Mouse (Mus musculus) limb, embryonic 14.5 days (tissue): Measurements from ENCODE around the gene Rsrc1. TPM values are rescaled to one million over a fixed set of nuclear protein-coding genes. Genes with fewer than 3 reads are reported as not detected.
"Not testable (repeated sequence)": the region's sequence is repeated elsewhere in the genome, so short reads cannot be mapped to it uniquely, and the experiment has no call there.

ENCODE experiments used
- ATAC-seq: fragments of 200-750 bp; cut with Nextera tagmentation; 2 replicates; pipeline ENCODE4 v1.8.0; 2017; ENCODE audit warnings: low read depth, moderate number of reproducible peaks, moderate TSS enrichment; ENCODE audit not compliant: low FRiP score
- DNase-seq: peaks from one replicate; pipeline ENCODE4 v3.0.0-alpha.2; 2015; ENCODE audit warnings: low spot score
- H3K27ac ChIP-seq: fragments of 300-500 bp; sonication (generic); replicated peaks from 2 replicates; pipeline ENCODE4 v1.5.1; 2014; ENCODE audit warnings: low read depth, mild to moderate bottlenecking, low read length, moderate library complexity, mixed read lengths
- H3K27me3 ChIP-seq: fragments of 300-500 bp; sonication (generic); 2 replicates; pipeline ENCODE4 v1.6.1; 2014; ENCODE audit warnings: low read length, mixed read lengths; ENCODE audit not compliant: control insufficient read depth, insufficient read depth
- H3K36me3 ChIP-seq: fragments of 300-500 bp; sonication (generic); 2 replicates; pipeline ENCODE4 v1.6.1; 2014; ENCODE audit warnings: mild to moderate bottlenecking, low read length, moderate library complexity, mixed read lengths; ENCODE audit not compliant: control insufficient read depth, insufficient read depth
- H3K4me1 ChIP-seq: fragments of 300-500 bp; sonication (generic); 2 replicates; pipeline ENCODE4 v1.6.1; 2014; ENCODE audit warnings: antibody characterized with exemption, low read length, mixed read lengths; ENCODE audit not compliant: control insufficient read depth, insufficient read depth
- H3K4me2 ChIP-seq: fragments of 300-500 bp; sonication (generic); replicated peaks from 2 replicates; pipeline ENCODE4 v1.6.1; 2014; ENCODE audit warnings: low read depth, mild to moderate bottlenecking, low read length, moderate library complexity; ENCODE audit not compliant: severe bottlenecking
- H3K4me3 ChIP-seq: fragments of 300-500 bp; sonication (generic); replicated peaks from 2 replicates; pipeline ENCODE4 v1.5.1; 2014; ENCODE audit warnings: low read length
- H3K9ac ChIP-seq: fragments of 300-500 bp; sonication (generic); 2 replicates; pipeline ENCODE4 v1.6.1; 2014; ENCODE audit warnings: mild to moderate bottlenecking, low read depth, low read length, moderate library complexity; ENCODE audit not compliant: severe bottlenecking
- H3K9me3 ChIP-seq: fragments of 300-500 bp; sonication (generic); 2 replicates; pipeline ENCODE4 v1.6.1; 2016; ENCODE audit warnings: low read length; ENCODE audit not compliant: control insufficient read depth
- POLR2A ChIP-seq: fragments of 200-500 bp; IDR thresholded peaks from 2 replicates; pipeline ENCODE4 v1.8.0; 2012; ENCODE audit warnings: inconsistent platforms, mild to moderate bottlenecking, moderate library complexity, borderline replicate concordance; ENCODE audit not compliant: insufficient read depth, insufficient read length; ENCODE audit errors: extremely low read depth
- WGBS: fragments of 180-500 bp; shearing (Covaris S2); extraction: QIAGEN DNeasy Blood & Tissue Kit; methylation state at CpG from one replicate; pipeline ENCODE4 v1.1.7; 2014; 5-methylcytosine and 5-hydroxymethylcytosine counted together
- polyA plus RNA-seq, 2 experiments: library from polyadenylated mRNA; depleted of rRNA in 1 of 2; stranded (reverse) in 1 of 2; unstranded in 1 of 2; fragments of >200 nt; fragmentation: Nextera tagmentation in 1 of 2; extraction: Ambion mirVana in 1 of 2; gene quantifications; 2 replicates each; pipeline versions ENCODE4 v1.2.1 to v1.2.3; 2012 to 2014

The Rsrc1 gene
- polyA plus RNA-seq, 2 experiments: 22.9 to 41.8 TPM

GRCm38 (mm10) chr3:67070575-67071488 is 89.6 kb downstream of the Rsrc1 start:
- H3K4me3 ChIP-seq: no peak overlapping the region
- DNase-seq: peak; percentile 61
- H3K9me3 ChIP-seq: no peaks in the 10 kb centered on the region
- H3K4me1 ChIP-seq: no peaks in the 10 kb centered on the region
- no peak overlapping the region for H3K27ac ChIP-seq
- no peak overlapping the region for H3K4me2 ChIP-seq
- 18% methylated on average over 11 of the region's 11 CpGs for WGBS
- no peaks in the 10 kb centered on the region for H3K27me3 ChIP-seq
- H3K9ac ChIP-seq: no peak overlapping the region
- ATAC-seq: peak; percentile 56; the same call in 1 of the 2 replicates
- no peaks in the 10 kb centered on the region; the same call in 1 of the 2 replicates for H3K36me3 ChIP-seq
- TF ChIP-seq POLR2A: no peak

GRCm38 (mm10) chr3:67073653-67074052 is 92.5 kb downstream of the Rsrc1 start:
- H3K27me3 ChIP-seq, H3K36me3 ChIP-seq, DNase-seq, H3K4me1 ChIP-seq, H3K4me2 ChIP-seq, H3K9me3 ChIP-seq, H3K4me3 ChIP-seq, H3K27ac ChIP-seq, ATAC-seq, H3K9ac ChIP-seq: not testable (repeated sequence)

- DNase-seq (no peak), ATAC-seq (no peak)
- H3K4me2 ChIP-seq: no peak overlapping the region
- no peak overlapping the region for H3K9ac ChIP-seq
- 88% methylated on average over 2 of the region's 2 CpGs for WGBS
- H3K27me3 ChIP-seq: no peaks in the 10 kb centered on the region
- no peak overlapping the region for H3K27ac ChIP-seq
- no peak overlapping the region for H3K4me3 ChIP-seq
- no peak for TF ChIP-seq POLR2A
- no peaks in the 10 kb centered on the region for H3K4me1 ChIP-seq
- H3K9me3 ChIP-seq: peaks cover 9% of the 10 kb centered on the region; the same call in 1 of the 2 replicates
- no peaks in the 10 kb centered on the region for H3K36me3 ChIP-seq
Measured at GRCm38 (mm10) chr3:67075484-67075883, 94.3 kb downstream of the Rsrc1 start.

GRCm38 (mm10) chr3:67084742-67085141 is 103.6 kb downstream of the Rsrc1 start:
- TF ChIP-seq POLR2A: no peak
- no peaks in the 10 kb centered on the region for H3K4me1 ChIP-seq
- H3K4me3 ChIP-seq: no peak overlapping the region
- peaks cover 3% of the 10 kb centered on the region; the same call in 1 of the 2 replicates for H3K9me3 ChIP-seq
- H3K27ac ChIP-seq: no peak overlapping the region
- 82% methylated on average over 1 of the region's 1 CpGs for WGBS
- no peak overlapping the region for H3K9ac ChIP-seq
- DNase-seq (no peak), ATAC-seq (no peak)
- no peak overlapping the region for H3K4me2 ChIP-seq
- no peaks in the 10 kb centered on the region for H3K27me3 ChIP-seq
- H3K36me3 ChIP-seq: no peaks in the 10 kb centered on the region; the same call in 1 of the 2 replicates

- no peaks in the 10 kb centered on the region for H3K9me3 ChIP-seq
- 85% methylated on average over 3 of the region's 3 CpGs for WGBS
- no peak overlapping the region for H3K27ac ChIP-seq
- no peaks in the 10 kb centered on the region for H3K27me3 ChIP-seq
- H3K9ac ChIP-seq: no peak overlapping the region
- no peak for DNase-seq
- no peak for TF ChIP-seq POLR2A
- H3K36me3 ChIP-seq: no peaks in the 10 kb centered on the region
- no peak overlapping the region for H3K4me3 ChIP-seq
- ATAC-seq: no peak
- H3K4me2 ChIP-seq: no peak overlapping the region
- H3K4me1 ChIP-seq: no peaks in the 10 kb centered on the region
Measured at GRCm38 (mm10) chr3:67108428-67108827, 127.2 kb downstream of the Rsrc1 start.
